Mouse (Mus musculus): ENCODE results near the gene Rasa2. TPM values are rescaled to one million over a fixed set of nuclear protein-coding genes. Genes with fewer than 3 reads are reported as not detected.

Gene Rasa2
- polyA plus RNA-seq, 1 experiment from 2014 or later = 13.4 TPM

GRCm38 (mm10) chr9:96517429-96517828 lies 114.0 kb downstream of the Rasa2 start:
- Histone ChIP-seq H3K4me2 (ENCODE audit: low read depth, low read length) (no peak overlapping the region), H3K36me3 (ENCODE audit: control insufficient read depth, insufficient read depth) (no peaks in the 10 kb centered on the region), H3K4me3 (ENCODE audit: low read length) (no peak overlapping the region), H3K9ac (ENCODE audit: low read length) (no peak overlapping the region), H3K27ac (ENCODE audit: low read length) (no peak overlapping the region), H3K27me3 (ENCODE audit: control insufficient read depth, insufficient read depth, low read length) (no peaks in the 10 kb centered on the region), H3K4me1 (ENCODE audit: control insufficient read depth, insufficient read depth, low read length) (no peaks in the 10 kb centered on the region), H3K9me3 (replicated peaks; ENCODE audit: control insufficient read depth, low read length) (no peaks in the 10 kb centered on the region)
- WGBS = 31% methylated on average over 4 of the region's 4 CpGs
- ATAC-seq (replicated peaks; ENCODE audit: extremely low read depth, insufficient read depth, low FRiP score) = no peak

- no peaks in the 10 kb centered on the region for H3K4me1 ChIP-seq (ENCODE audit: control insufficient read depth, insufficient read depth, low read length)
- H3K4me3 ChIP-seq (ENCODE audit: low read length) = no peak overlapping the region
- no peak overlapping the region for H3K27ac ChIP-seq (ENCODE audit: low read length)
- H3K9ac ChIP-seq (ENCODE audit: low read length) = no peak overlapping the region
- WGBS = 63% methylated on average over 3 of the region's 3 CpGs
- no peaks in the 10 kb centered on the region for H3K36me3 ChIP-seq (ENCODE audit: control insufficient read depth, insufficient read depth)
- H3K9me3 ChIP-seq (replicated peaks; ENCODE audit: control insufficient read depth, low read length) = no peaks in the 10 kb centered on the region
- ATAC-seq (replicated peaks; ENCODE audit: extremely low read depth, insufficient read depth, low FRiP score) = no peak
- H3K4me2 ChIP-seq (ENCODE audit: low read depth, low read length) = no peak overlapping the region
- H3K27me3 ChIP-seq (ENCODE audit: control insufficient read depth, insufficient read depth, low read length) = no peaks in the 10 kb centered on the region
These were observed 114.6 kb downstream of the Rasa2 start for GRCm38 (mm10) chr9:96516806-96517205.

GRCm38 (mm10) chr9:96515737-96516136 lies 115.7 kb downstream of the Rasa2 start:
- Histone ChIP-seq H3K27me3 (ENCODE audit: control insufficient read depth, insufficient read depth, low read length) (no peaks in the 10 kb centered on the region), H3K9me3 (replicated peaks; ENCODE audit: control insufficient read depth, low read length) (no peaks in the 10 kb centered on the region), H3K4me1 (ENCODE audit: control insufficient read depth, insufficient read depth, low read length) (no peaks in the 10 kb centered on the region), H3K4me3 (ENCODE audit: low read length) (no peak overlapping the region), H3K4me2 (ENCODE audit: low read depth, low read length) (no peak overlapping the region), H3K9ac (ENCODE audit: low read length) (no peak overlapping the region), H3K36me3 (ENCODE audit: control insufficient read depth, insufficient read depth) (no peaks in the 10 kb centered on the region), H3K27ac (ENCODE audit: low read length) (no peak overlapping the region)
- WGBS = 79% methylated on average over 5 of the region's 5 CpGs
- no peak for ATAC-seq (replicated peaks; ENCODE audit: extremely low read depth, insufficient read depth, low FRiP score)

GRCm38 (mm10) chr9:96514278-96514677 lies 117.1 kb downstream of the Rasa2 start:
- H3K36me3 ChIP-seq (ENCODE audit: control insufficient read depth, insufficient read depth) = no peaks in the 10 kb centered on the region
- H3K9ac ChIP-seq (ENCODE audit: low read length) = no peak overlapping the region
- H3K9me3 ChIP-seq (replicated peaks; ENCODE audit: control insufficient read depth, low read length) = no peaks in the 10 kb centered on the region
- no peaks in the 10 kb centered on the region for H3K4me1 ChIP-seq (ENCODE audit: control insufficient read depth, insufficient read depth, low read length)
- H3K27ac ChIP-seq (ENCODE audit: low read length) = no peak overlapping the region
- no peak overlapping the region for H3K4me2 ChIP-seq (ENCODE audit: low read depth, low read length)
- 54% methylated on average over 5 of the region's 5 CpGs for WGBS
- no peak for ATAC-seq (replicated peaks; ENCODE audit: extremely low read depth, insufficient read depth, low FRiP score)
- H3K27me3 ChIP-seq (ENCODE audit: control insufficient read depth, insufficient read depth, low read length) = no peaks in the 10 kb centered on the region
- H3K4me3 ChIP-seq (ENCODE audit: low read length) = no peak overlapping the region

DNA sequence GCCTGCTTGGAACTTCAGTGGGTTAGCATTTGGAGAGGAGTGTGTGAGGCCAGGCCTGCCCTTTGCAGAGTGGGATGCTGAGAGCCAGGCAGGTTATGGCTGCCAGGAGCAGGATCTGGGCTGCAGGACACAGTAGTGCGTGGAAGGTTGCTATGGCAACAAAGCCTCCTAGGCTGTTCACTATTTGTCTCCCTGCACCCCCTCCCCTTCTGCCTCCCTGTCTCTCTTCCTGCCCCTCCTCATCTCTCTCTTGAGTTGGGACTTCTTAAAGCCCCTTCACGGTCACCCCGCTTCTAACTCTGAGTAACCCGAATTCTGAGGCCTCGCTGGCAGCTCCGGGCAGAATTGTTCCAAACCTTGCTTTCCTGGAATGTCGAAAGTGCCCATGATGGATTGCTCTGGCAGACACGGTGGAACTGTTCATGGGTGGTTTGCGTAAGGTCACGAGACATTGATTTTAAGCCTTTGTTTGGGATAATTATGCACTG lies 125.4 kb downstream of the Rasa2 start:
- Histone ChIP-seq H3K9me3 (replicated peaks; ENCODE audit: control insufficient read depth, low read length) (no peaks in the 10 kb centered on the region), H3K4me1 (ENCODE audit: control insufficient read depth, insufficient read depth, low read length) (no peaks in the 10 kb centered on the region), H3K27ac (ENCODE audit: low read length) (no peak overlapping the region), H3K36me3 (ENCODE audit: control insufficient read depth, insufficient read depth) (no peaks in the 10 kb centered on the region), H3K4me2 (ENCODE audit: low read depth, low read length) (no peak overlapping the region), H3K27me3 (ENCODE audit: control insufficient read depth, insufficient read depth, low read length) (no peaks in the 10 kb centered on the region), H3K4me3 (ENCODE audit: low read length) (no peak overlapping the region), H3K9ac (ENCODE audit: low read length) (no peak overlapping the region)
- ATAC-seq (replicated peaks; ENCODE audit: extremely low read depth, insufficient read depth, low FRiP score) = no peak
- 45% methylated on average over 10 of the region's 10 CpGs for WGBS

- no peaks in the 10 kb centered on the region for H3K27me3 ChIP-seq (ENCODE audit: control insufficient read depth, insufficient read depth, low read length)
- H3K9ac ChIP-seq (ENCODE audit: low read length) = no peak overlapping the region
- H3K4me1 ChIP-seq (ENCODE audit: control insufficient read depth, insufficient read depth, low read length) = no peaks in the 10 kb centered on the region
- no peak overlapping the region for H3K4me2 ChIP-seq (ENCODE audit: low read depth, low read length)
- H3K27ac ChIP-seq (ENCODE audit: low read length) = no peak overlapping the region
- no peaks in the 10 kb centered on the region for H3K9me3 ChIP-seq (replicated peaks; ENCODE audit: control insufficient read depth, low read length)
- ATAC-seq (replicated peaks; ENCODE audit: extremely low read depth, insufficient read depth, low FRiP score) = no peak
- H3K36me3 ChIP-seq (ENCODE audit: control insufficient read depth, insufficient read depth) = no peaks in the 10 kb centered on the region
- WGBS = 89% methylated on average over 4 of the region's 4 CpGs
- no peak overlapping the region for H3K4me3 ChIP-seq (ENCODE audit: low read length)
These were observed 126.3 kb downstream of the Rasa2 start for GRCm38 (mm10) chr9:96505156-96505555.

DNA sequence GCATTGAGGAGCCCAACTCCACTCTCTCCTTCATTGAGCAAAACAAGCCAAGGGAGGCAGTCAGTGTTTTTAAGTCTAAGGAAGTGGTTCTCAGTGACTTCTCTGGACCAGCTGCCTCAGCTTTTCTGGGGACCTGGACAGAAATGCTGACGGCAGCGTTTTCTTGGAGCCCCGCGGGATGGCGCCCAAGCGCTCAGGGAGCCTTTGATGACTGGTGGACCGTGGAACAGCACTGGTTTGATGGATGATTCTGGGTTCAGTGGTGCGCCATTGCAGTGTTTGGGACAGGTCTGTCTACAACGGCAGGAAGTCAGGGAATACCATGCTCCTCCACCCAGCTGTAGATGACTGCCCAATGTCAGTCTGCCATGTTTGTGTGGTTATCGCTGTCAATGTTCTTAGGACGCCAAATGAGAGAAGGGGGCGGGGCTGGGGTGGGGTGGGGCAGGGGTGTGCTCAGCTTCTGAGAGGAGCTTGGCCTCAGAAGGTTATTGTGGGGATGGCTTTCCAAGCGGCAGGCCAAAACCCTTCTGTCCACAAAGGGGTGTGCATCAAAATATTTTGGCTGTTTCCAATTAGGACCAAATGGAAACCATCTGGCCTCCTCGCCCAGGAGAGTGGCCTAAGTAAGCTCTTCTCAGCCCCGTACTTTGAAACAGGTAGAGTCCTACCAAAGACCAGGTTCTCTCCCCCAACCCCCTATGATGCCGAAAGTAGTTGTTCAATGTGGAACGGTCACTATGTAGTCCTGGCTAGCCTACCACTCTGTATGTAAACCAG lies 127.1 kb downstream of the Rasa2 start:
- Histone ChIP-seq H3K36me3 (ENCODE audit: control insufficient read depth, insufficient read depth) (no peaks in the 10 kb centered on the region), H3K4me3 (ENCODE audit: low read length) (no peak overlapping the region), H3K9ac (ENCODE audit: low read length) (no peak overlapping the region), H3K27me3 (ENCODE audit: control insufficient read depth, insufficient read depth, low read length) (no peaks in the 10 kb centered on the region), H3K4me2 (ENCODE audit: low read depth, low read length) (no peak overlapping the region), H3K4me1 (ENCODE audit: control insufficient read depth, insufficient read depth, low read length) (no peaks in the 10 kb centered on the region), H3K27ac (ENCODE audit: low read length) (no peak overlapping the region), H3K9me3 (replicated peaks; ENCODE audit: control insufficient read depth, low read length) (no peaks in the 10 kb centered on the region)
- WGBS = 83% methylated on average over 17 of the region's 17 CpGs
- ATAC-seq (replicated peaks; ENCODE audit: extremely low read depth, insufficient read depth, low FRiP score) = no peak

GRCm38 (mm10) chr9:96502856-96503610 lies 128.4 kb downstream of the Rasa2 start:
- ATAC-seq (replicated peaks; ENCODE audit: extremely low read depth, insufficient read depth, low FRiP score) = no peak
- Histone ChIP-seq H3K27me3 (ENCODE audit: control insufficient read depth, insufficient read depth, low read length) (no peaks in the 10 kb centered on the region), H3K9ac (ENCODE audit: low read length) (no peak overlapping the region), H3K27ac (ENCODE audit: low read length) (no peak overlapping the region), H3K4me2 (ENCODE audit: low read depth, low read length) (no peak overlapping the region), H3K4me3 (ENCODE audit: low read length) (no peak overlapping the region), H3K9me3 (replicated peaks; ENCODE audit: control insufficient read depth, low read length) (0 out of 2 replicates have a peak, but pooled peaks cover 2% of the 10 kb centered on the region), H3K4me1 (ENCODE audit: control insufficient read depth, insufficient read depth, low read length) (no peaks in the 10 kb centered on the region), H3K36me3 (ENCODE audit: control insufficient read depth, insufficient read depth) (no peaks in the 10 kb centered on the region)
- WGBS = 75% methylated on average over 6 of the region's 6 CpGs

- Histone ChIP-seq H3K36me3 (ENCODE audit: control insufficient read depth, insufficient read depth) (no peaks in the 10 kb centered on the region), H3K4me1 (ENCODE audit: control insufficient read depth, insufficient read depth, low read length) (no peaks in the 10 kb centered on the region), H3K9me3 (replicated peaks; ENCODE audit: control insufficient read depth, low read length) (0 out of 2 replicates have a peak, but pooled peaks cover 2% of the 10 kb centered on the region), H3K9ac (ENCODE audit: low read length) (no peak overlapping the region), H3K27me3 (ENCODE audit: control insufficient read depth, insufficient read depth, low read length) (no peaks in the 10 kb centered on the region), H3K27ac (ENCODE audit: low read length) (no peak overlapping the region), H3K4me2 (ENCODE audit: low read depth, low read length) (no peak overlapping the region), H3K4me3 (ENCODE audit: low read length) (no peak overlapping the region)
- WGBS = 58% methylated on average over 7 of the region's 7 CpGs
- no peak for ATAC-seq (replicated peaks; ENCODE audit: extremely low read depth, insufficient read depth, low FRiP score)
These were observed 130.2 kb downstream of the Rasa2 start for GRCm38 (mm10) chr9:96501217-96501616.
